Mouse (Mus musculus) ES-E14 (cell line): ENCODE measurements around the gene Ttc5. TPM values are rescaled to one million over a fixed set of nuclear protein-coding genes. Genes with fewer than 3 reads are reported as not detected.

Source experiments
- DNase-seq: peaks from one replicate; pipeline ENCODE4 v3.0.0-alpha.2; 2013; ENCODE audit warnings: low read depth, low spot score
- H3K27ac ChIP-seq: 2 replicates; pipeline ENCODE4 v1.5.1; 2012; ENCODE audit warnings: low read depth, mild to moderate bottlenecking, low read length, moderate library complexity, mixed read lengths; ENCODE audit not compliant: poor library complexity, insufficient read depth, severe bottlenecking
- H3K36me3 ChIP-seq: 2 replicates; pipeline ENCODE4 v1.6.1; 2012; ENCODE audit warnings: mild to moderate bottlenecking, low read length, moderate library complexity, mixed read lengths; ENCODE audit not compliant: control insufficient read depth, poor library complexity, insufficient read depth, severe bottlenecking
- H3K4me1 ChIP-seq, 2 experiments: fragments of 150-350 bp in 1 of 2; sonication (generic) in 1 of 2; 2 replicates each; pipeline ENCODE4 v1.6.1; 2012; ENCODE audit warnings: low read length in 2 of 2, mild to moderate bottlenecking in 1 of 2, mixed read lengths in 1 of 2; ENCODE audit not compliant: control insufficient read depth in 2 of 2, insufficient read depth in 2 of 2, poor library complexity in 1 of 2
- H3K4me3 ChIP-seq, 2 experiments: fragments of 150-350 bp in 1 of 2; sonication (generic) in 1 of 2; 2 replicates each; pipeline ENCODE4 v1.5.1; 2012; ENCODE audit warnings: low read length in 2 of 2, low read depth in 1 of 2, mild to moderate bottlenecking in 1 of 2, mixed read lengths in 1 of 2; ENCODE audit not compliant: insufficient read depth in 1 of 2, poor library complexity in 1 of 2, severe bottlenecking in 1 of 2
- H3K9ac ChIP-seq: 2 replicates; pipeline ENCODE4 v1.6.1; 2012; ENCODE audit warnings: low read depth, mild to moderate bottlenecking, low read length, mixed read lengths; ENCODE audit not compliant: poor library complexity, insufficient read depth, severe bottlenecking
- H3K9me3 ChIP-seq: fragments of 150-350 bp; sonication (generic); 2 replicates; pipeline ENCODE4 v1.6.1; 2012; ENCODE audit warnings: low read depth, mild to moderate bottlenecking, low read length; ENCODE audit not compliant: control insufficient read depth, insufficient read depth
- CHD2 ChIP-seq: IDR thresholded peaks from 2 replicates; pipeline ENCODE4 v1.6.1; 2014; ENCODE audit warnings: mild to moderate bottlenecking, low read depth, low read length, inconsistent platforms
- HCFC1 ChIP-seq: IDR thresholded peaks from 2 replicates; pipeline ENCODE4 v1.6.1; 2012; ENCODE audit warnings: low read length, inconsistent platforms, borderline replicate concordance; ENCODE audit not compliant: insufficient read depth
- MAFK ChIP-seq: IDR thresholded peaks from 2 replicates; pipeline ENCODE4 v1.6.1; 2014; ENCODE audit warnings: mild to moderate bottlenecking, low read depth, low read length, inconsistent platforms; ENCODE audit not compliant: insufficient read depth
- ZC3H11A ChIP-seq: IDR thresholded peaks from 2 replicates; pipeline ENCODE4 v1.6.1; 2012; ENCODE audit warnings: low read depth, mild to moderate bottlenecking, inconsistent platforms, low read length, borderline replicate concordance
- ZNF384 ChIP-seq: IDR thresholded peaks from 2 replicates; pipeline ENCODE4 v1.6.1; 2012; ENCODE audit warnings: low read depth, low read length, inconsistent platforms
- in situ Hi-C, 2 experiments: fragments of 600-800 bp; cut with MboI; formaldehyde crosslinking; loops; one replicate each; pipeline ENCODE4 v1.15.1; 2025; ENCODE audit warnings: low sequenced_read_pairs in 2 of 2, inconsistent platforms in 1 of 2; ENCODE audit not compliant: unreplicated experiment in 2 of 2
- total RNA-seq: library from RNA; depleted of rRNA; stranded (reverse); fragments of 300-350 nt; gene quantifications from 2 replicates; pipeline ENCODE4 v1.2.3, GENCODE M21; 2012; rRNA removed

Gene Ttc5
- total RNA-seq = 28.4 and 65.9 TPM in 2 replicates

GRCm38 (mm10) chr14:50785251-50785637 is at the start of gene Ttc5:
TSS of gene Ttc5 (minus strand) at chr14:50785519.
- in situ Hi-C loops = no loop called here
- no peaks in the 10 kb centered on the region for H3K9me3 ChIP-seq
- peaks cover 1 to 6% of the 10 kb centered on the region in 2 experiments; a peak in 3 of 4 replicates for H3K4me1 ChIP-seq
- DNase-seq = peak; percentile 89
- TF ChIP-seq ZNF384 (no peak), ZC3H11A (no peak), CHD2 (no peak), HCFC1 (no peak), MAFK (no peak)
- H3K36me3 ChIP-seq = peaks cover 9% of the 10 kb centered on the region
- peak within 1 kb of the TSS; percentile 28 for H3K27ac ChIP-seq
- H3K4me3 ChIP-seq = peak within 1 kb of the TSS; percentile 83
- H3K9ac ChIP-seq = peak within 1 kb of the TSS; percentile 77

DNA sequence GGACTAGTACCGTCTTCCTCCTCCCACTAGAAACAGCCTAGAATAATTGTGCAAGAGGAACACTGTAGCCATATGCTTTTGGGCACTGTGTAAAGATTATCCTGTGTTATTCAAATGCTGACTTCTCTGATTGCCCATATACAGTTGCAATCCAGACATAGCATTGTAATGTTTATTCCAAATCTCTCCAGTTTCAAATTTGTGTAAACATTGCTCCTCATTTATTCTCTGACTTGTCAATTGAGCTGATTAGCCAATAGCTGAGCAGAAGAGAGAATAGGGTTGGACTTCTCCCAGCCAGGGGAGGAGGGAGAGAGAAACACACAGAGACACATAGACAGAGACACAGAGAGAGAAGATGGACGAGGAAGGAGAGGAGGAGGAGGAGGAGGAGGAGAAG is 49.1 kb upstream of the Ttc5 start:
- H3K9ac ChIP-seq = no peak overlapping the region
- H3K4me1 ChIP-seq = peaks cover 0 to 3% of the 10 kb centered on the region in 2 experiments; a peak in 1 of 4 replicates
- TF ChIP-seq ZNF384 = no peak
- TF ChIP-seq ZC3H11A = no peak
- TF ChIP-seq MAFK = no peak
- no peak for TF ChIP-seq HCFC1
- no peak for TF ChIP-seq CHD2
- H3K9me3 ChIP-seq = no peaks in the 10 kb centered on the region
- H3K36me3 ChIP-seq = 0 out of 2 replicates have a peak, but pooled peaks cover 2% of the 10 kb centered on the region
- no peak for DNase-seq
- in situ Hi-C loops = loop anchor here in 1 of 2 experiments (25.0 kb wide), 1 partner anchor 228 kb away; the partner anchor contains the start of genes Olfr750, Rnase11 and Rnase12
- H3K27ac ChIP-seq = no peak overlapping the region
- no peak overlapping the region for H3K4me3 ChIP-seq

DNA sequence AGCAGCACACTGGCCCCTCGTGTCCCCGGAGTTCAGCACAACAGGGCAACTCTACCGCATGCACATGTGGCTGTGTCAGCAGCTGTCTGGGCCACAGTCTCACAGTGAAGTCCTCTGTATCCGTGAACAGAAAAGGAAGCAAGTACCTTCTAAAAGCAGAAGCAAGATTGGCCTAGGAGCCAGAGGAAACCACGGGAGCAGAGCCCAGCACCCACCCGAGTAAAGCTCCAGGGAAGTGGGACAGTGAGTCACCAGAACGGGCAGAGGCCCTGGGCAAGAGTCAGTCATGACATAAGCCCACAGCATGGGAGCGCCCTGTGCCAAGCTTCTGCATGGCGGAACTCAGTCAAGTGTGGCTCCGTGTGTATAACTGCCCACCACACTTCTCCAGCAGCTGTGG is 48.6 kb upstream of the Ttc5 start:
- no peak overlapping the region for H3K9ac ChIP-seq
- H3K9me3 ChIP-seq = no peaks in the 10 kb centered on the region
- no peak overlapping the region for H3K27ac ChIP-seq
- in situ Hi-C loops = loop anchor here in 1 of 2 experiments (25.0 kb wide), 1 partner anchor 228 kb away; the partner anchor contains the start of genes Olfr750, Rnase11 and Rnase12
- peaks cover 0 to 3% of the 10 kb centered on the region in 2 experiments; a peak in 1 of 4 replicates for H3K4me1 ChIP-seq
- DNase-seq = no peak
- TF ChIP-seq ZNF384 (no peak), MAFK (no peak), ZC3H11A (no peak), CHD2 (no peak), HCFC1 (no peak)
- H3K4me3 ChIP-seq = no peak overlapping the region
- H3K36me3 ChIP-seq = 0 out of 2 replicates have a peak, but pooled peaks cover 2% of the 10 kb centered on the region

DNA sequence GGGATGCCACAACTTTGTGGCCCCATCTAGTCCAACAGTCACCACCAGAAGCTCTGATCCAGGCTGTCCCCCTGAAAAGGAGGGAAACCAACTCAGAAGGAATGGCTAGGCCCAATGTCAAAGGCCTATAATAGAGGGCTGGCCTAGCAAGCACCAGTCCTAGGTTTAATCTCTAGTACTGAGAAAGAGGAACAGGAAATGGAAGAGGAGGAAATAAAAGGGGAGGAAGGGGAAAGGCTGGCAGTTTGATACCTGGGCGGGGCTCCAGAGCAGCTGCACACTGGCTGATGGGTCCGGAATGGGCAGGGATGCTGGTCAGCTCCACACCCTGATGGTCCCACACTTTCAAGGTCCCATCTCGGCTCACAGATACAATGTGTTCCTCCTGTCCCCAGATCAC is 44.6 kb upstream of the Ttc5 start:
- in situ Hi-C loops = loop anchor here (10.0 to 25.0 kb wide), 2 partner anchors 232 to 235 kb away; partner anchors contain the start of genes Olfr750 (in 1 of the 2), Rnase11 (in 1 of the 2) and Rnase12 (in 1 of the 2)
- no peak for DNase-seq
- Histone ChIP-seq H3K4me3 (no peak overlapping the region), H3K36me3 (0 out of 2 replicates have a peak, but pooled peaks cover 2% of the 10 kb centered on the region), H3K9me3 (no peaks in the 10 kb centered on the region), H3K4me1 (peaks cover 0 to 2% of the 10 kb centered on the region in 2 experiments; a peak in 1 of 4 replicates), H3K9ac (no peak overlapping the region), H3K27ac (no peak overlapping the region)
- TF ChIP-seq ZC3H11A (no peak), ZNF384 (no peak), CHD2 (no peak), MAFK (no peak)
